Comparison of ENCODE assay signal across 8 mouse cellular contexts in the genomic region with DNA sequence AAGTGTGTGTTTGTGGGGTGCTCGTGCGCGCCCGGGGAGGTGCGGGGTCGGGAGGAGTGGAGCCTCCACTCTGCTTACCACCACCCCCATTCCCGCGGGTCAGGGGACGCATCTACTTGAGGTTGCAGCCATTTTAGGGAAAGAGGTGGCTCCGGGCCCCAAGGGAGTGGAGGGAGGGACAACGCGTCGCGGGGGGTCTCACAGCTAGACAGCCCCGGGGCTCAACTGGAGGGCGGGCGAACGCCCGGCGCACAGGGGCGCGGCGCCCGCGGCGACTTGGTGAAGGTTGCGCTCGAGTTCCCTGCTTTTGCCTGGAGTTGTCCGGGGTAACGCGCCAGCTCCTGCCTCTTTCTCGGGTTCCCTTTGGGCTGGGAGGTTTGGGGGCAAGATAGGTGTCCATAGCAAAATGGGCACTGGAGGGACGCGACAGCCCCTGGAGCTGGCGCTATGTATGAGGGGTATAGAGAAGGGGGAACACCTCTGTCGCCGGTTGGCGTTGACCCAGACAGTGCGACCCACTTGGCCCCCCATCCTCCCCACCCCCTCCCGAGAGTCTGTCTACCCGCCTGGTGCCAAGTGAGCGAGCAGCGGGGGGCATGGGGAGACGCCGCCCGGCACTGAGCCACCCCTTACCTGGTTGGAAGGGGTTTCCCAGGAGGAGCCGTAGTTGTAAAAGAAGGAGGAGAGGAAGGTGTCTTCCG.
DNase-seq lines count a peak whose midpoint lies in the region; ATAC-seq and TF ChIP-seq lines count a peak whose summit lies in the region.

No protein-coding gene starts in this region.

- H3K27me3 ChIP-seq in CH12.LX (replicated peaks), result no peaks in the 10 kb centered on the region
- H3K27me3 ChIP-seq in hindbrain, embryonic 12.5 days, result peaks cover 55% of the 10 kb centered on the region
- H3K27me3 ChIP-seq in limb, embryonic 11.5 days (ENCODE audit: control insufficient read depth, insufficient read depth, low read length), result peaks cover 24% of the 10 kb centered on the region

- TF ChIP-seq POLR2A in CH12.LX (IDR thresholded peaks at IDR 0.05; ENCODE audit: low read depth, low read length), result no peak

- H3K4me1 ChIP-seq in CH12.LX (ENCODE audit: control insufficient read depth in 1 of 2, insufficient read depth in 2 of 2), result peaks cover 8 to 45% of the 10 kb centered on the region in 2 experiments; a peak in 3 of 4 replicates
- H3K4me1 ChIP-seq in hindbrain, embryonic 12.5 days, result peaks cover 26% of the 10 kb centered on the region
- peaks cover 18% of the 10 kb centered on the region for H3K4me1 ChIP-seq in limb, embryonic 11.5 days (ENCODE audit: control insufficient read depth, insufficient read depth, low read length)

- peak; percentile 36 for ATAC-seq in hindbrain, embryonic 12.5 days (ENCODE audit: low FRiP score)
- 0 out of 2 replicates have a peak, but pooled peaks have one; percentile 11 for ATAC-seq in limb, embryonic 11.5 days (ENCODE audit: insufficient number of reproducible peaks, low FRiP score, low TSS enrichment, low read depth)

- H3K79me2 ChIP-seq in CH12.LX (replicated peaks; ENCODE audit: control insufficient read depth, extremely low read depth, insufficient read depth, poor library complexity, severe bottlenecking), result no peaks in the 10 kb centered on the region

- no peak for TF ChIP-seq CTCF in CH12.LX (conservative IDR thresholded peaks at IDR 0.05 in 1 of 2, IDR thresholded peaks at IDR 0.05 in 1 of 2; ENCODE audit: low read depth in 2 of 2, low read length in 2 of 2)

- H3K4me2 ChIP-seq in CH12.LX (ENCODE audit: insufficient read depth, low read depth, poor library complexity, severe bottlenecking), result peak overlapping the region; percentile 45
- H3K4me2 ChIP-seq in hindbrain, embryonic 12.5 days (replicated peaks), result peak overlapping the region; percentile 96
- H3K4me2 ChIP-seq in limb, embryonic 11.5 days (ENCODE audit: low read depth, severe bottlenecking), result peak overlapping the region; percentile 98

- H3K9ac ChIP-seq in CH12.LX (ENCODE audit: insufficient read depth, low read depth), result 0 out of 2 replicates have a peak overlapping the region, but pooled peaks have one; percentile 39
- H3K9ac ChIP-seq in hindbrain, embryonic 12.5 days, result peak overlapping the region; percentile 64
- H3K9ac ChIP-seq in limb, embryonic 11.5 days (ENCODE audit: low read length), result no peak overlapping the region; the same call in 1 of the 2 replicates

- dilution Hi-C loops in CH12.LX (cut with MboI; ENCODE audit: extremely low pct_ligation_motif_present, extremely low pct_unique_long_range_greater_than_20kb, low sequenced_read_pairs), result no loop called here

- TF ChIP-seq EP300 in CH12.LX (IDR thresholded peaks at IDR 0.05; ENCODE audit: low read length), result no peak

- H3K27ac ChIP-seq in CH12.LX (ENCODE audit: insufficient read depth, low read depth), result no peak overlapping the region
- no peak overlapping the region for H3K27ac ChIP-seq in hindbrain, embryonic 12.5 days
- no peak overlapping the region for H3K27ac ChIP-seq in limb, embryonic 11.5 days (replicated peaks; ENCODE audit: low read depth, low read length)

- in situ Hi-C loops in CH12.LX (cut with MboI; ENCODE audit: low pct_ligation_motif_present, low pct_unique_long_range_greater_than_20kb, low sequenced_read_pairs), result loop anchor here (10.0 kb wide), 1 partner anchor 120 kb away; no protein-coding TSS in a partner anchor

- H3K4me3 ChIP-seq in CH12.LX (replicated peaks in 1 of 3; ENCODE audit: low read depth in 2 of 3, low read length in 2 of 3, poor library complexity in 1 of 3), result peak overlapping the region; percentile 44 to 96 (median 60)
- H3K4me3 ChIP-seq in hindbrain, embryonic 12.5 days, result peak overlapping the region; percentile 65
- H3K4me3 ChIP-seq in limb, embryonic 11.5 days (ENCODE audit: low read depth, low read length), result peak overlapping the region; percentile 61

- no peaks in the 10 kb centered on the region for H3K36me3 ChIP-seq in CH12.LX (replicated peaks in 1 of 2; ENCODE audit: control insufficient read depth in 1 of 2, insufficient read depth in 1 of 2, low read length in 1 of 2)
- no peaks in the 10 kb centered on the region for H3K36me3 ChIP-seq in hindbrain, embryonic 12.5 days
- H3K36me3 ChIP-seq in limb, embryonic 11.5 days (ENCODE audit: control insufficient read depth, insufficient read depth, low read length), result no peaks in the 10 kb centered on the region

- peak; percentile 17 for DNase-seq in adrenal gland, postnatal 10 days
- DNase-seq in adrenal gland, adult 8-10 months, result no peak
- no peak for DNase-seq in CH12.LX (ENCODE audit: extremely low read depth)
- peak; percentile 31 for DNase-seq in embryo, embryonic 10.5 days (ENCODE audit: low spot score)
- peak; percentile 54 for DNase-seq in limb, embryonic 11.5 days (ENCODE audit: low spot score)
- DNase-seq in retina, embryonic 14.5 days (ENCODE audit: low spot score), result peak; percentile 31
- DNase-seq in urinary bladder, postnatal 36 days (ENCODE audit: low spot score in 2 of 2), result no peak

- WGBS in hindbrain, embryonic 12.5 days, result under 1% methylated on average over 48 of the region's 48 CpGs
- WGBS in limb, embryonic 11.5 days, result under 1% methylated on average over 48 of the region's 48 CpGs

- no peak for TF ChIP-seq RAD21 in CH12.LX (IDR thresholded peaks at IDR 0.05; ENCODE audit: low read depth, low read length)

- peaks cover 19% of the 10 kb centered on the region for H3K9me3 ChIP-seq in CH12.LX (replicated peaks; ENCODE audit: low read length)
- H3K9me3 ChIP-seq in hindbrain, embryonic 12.5 days (replicated peaks), result no peaks in the 10 kb centered on the region
- no peaks in the 10 kb centered on the region for H3K9me3 ChIP-seq in limb, embryonic 11.5 days (ENCODE audit: control insufficient read depth, low read length)

TF ChIP-seq in CH12.LX, 34 proteins besides CTCF, POLR2A, EP300 and RAD21:
- TF ChIP-seq IRF4 (IDR thresholded peaks at IDR 0.05; ENCODE audit: low read depth, low read length) (no peak), CHD1 (IDR thresholded peaks at IDR 0.05; ENCODE audit: low read depth, low read length) (no peak), PAX5 (IDR thresholded peaks at IDR 0.05; ENCODE audit: low read length) (no peak), RCOR1 (conservative IDR thresholded peaks at IDR 0.05; ENCODE audit: low read depth, low read length) (no peak), GABPA (IDR thresholded peaks at IDR 0.05; ENCODE audit: insufficient replicate concordance, low read depth, low read length) (no peak), ZNF384 (IDR thresholded peaks at IDR 0.05; ENCODE audit: low read depth, low read length) (no peak), BHLHE40 (IDR thresholded peaks at IDR 0.05; ENCODE audit: low read depth, low read length) (no peak), TCF12 (IDR thresholded peaks at IDR 0.05; ENCODE audit: low read depth, low read length) (no peak), ZMIZ1 (IDR thresholded peaks at IDR 0.05; ENCODE audit: low read depth, low read length) (no peak), CHD2 (IDR thresholded peaks at IDR 0.05; ENCODE audit: low read length) (no peak), JUN (IDR thresholded peaks at IDR 0.05; ENCODE audit: insufficient read depth, low read depth, low read length) (no peak), SMC3 (IDR thresholded peaks at IDR 0.05; ENCODE audit: low read depth, low read length) (no peak), KAT2A (IDR thresholded peaks at IDR 0.05; ENCODE audit: insufficient replicate concordance, low read length) (no peak), MAFK (IDR thresholded peaks at IDR 0.05; ENCODE audit: insufficient replicate concordance, low read length) (no peak)

Comparison
In these comparisons a context has a peak if more than half of its experiments do, and no peak if none do; other contexts are left out.
1. DNase-seq: peak in adrenal gland, postnatal 10 days (single experiment), embryo, embryonic 10.5 days (single experiment), limb, embryonic 11.5 days (single experiment) and retina, embryonic 14.5 days (single experiment); none in adrenal gland, adult 8-10 months (single experiment), CH12.LX (single experiment) and urinary bladder, postnatal 36 days (0 of 2).
2. H3K4me2 ChIP-seq: peak in every context shown above with its lines; median percentile 98 in limb, embryonic 11.5 days; 96 in hindbrain, embryonic 12.5 days; 45 in CH12.LX.
3. Peak in every context shown above with its lines, with median percentiles within 50 percentile points of each other: H3K4me3 ChIP-seq.